Mouse (Mus musculus) adrenal gland, postnatal 25 days (tissue): ENCODE measurements around the gene Ebp. TPM values are rescaled to one million over a fixed set of nuclear protein-coding genes. Genes with fewer than 3 reads are reported as not detected.

Experiments used
- DNase-seq: peaks from one replicate; pipeline ENCODE4 v3.0.0; 2021; ENCODE audit warnings: mixed read lengths
- long read RNA-seq: library from polyadenylated mRNA; stranded (forward); transcript quantifications from one replicate; pipeline ENCODE4 v2.0.0, GENCODE M21; 2021
- total RNA-seq: library from RNA; stranded (reverse); gene quantifications from 2 replicates; pipeline ENCODE4 v1.2.3, GENCODE M21; 2021

Gene Ebp
- 98.4 and 113 TPM in 2 replicates for total RNA-seq
- long read RNA-seq, transcript Ebp-201 (5 exons, 1,743 nt): major isoform, 131 of 142 reads
- long read RNA-seq, partial matches to known transcripts: 9 of 142 reads
- long read RNA-seq, other reads (novel, unspliced or antisense): 1 of 142 reads

- no peak for DNase-seq
Measured at GRCm38 (mm10) chrX:8193419-8193723, at the start of gene Ebp. TSS of gene Ebp (minus strand) at chrX:8193512.

- no peak for DNase-seq
Measured at GRCm38 (mm10) chrX:8238804-8239395, 45.6 kb upstream of the Ebp start.

GRCm38 (mm10) chrX:8236704-8237103, 43.4 kb upstream of the Ebp start:
- DNase-seq: no peak

GRCm38 (mm10) chrX:8233602-8234001, 40.3 kb upstream of the Ebp start:
- DNase-seq: no peak

GRCm38 (mm10) chrX:8230272-8230671, 37.0 kb upstream of the Ebp start:
- no peak for DNase-seq

- DNase-seq: no peak
Measured at GRCm38 (mm10) chrX:8223473-8223872, 30.2 kb upstream of the Ebp start.

GRCm38 (mm10) chrX:8222678-8223421, 29.5 kb upstream of the Ebp start:
- DNase-seq: no peak

GRCm38 (mm10) chrX:8222296-8222677, 29.0 kb upstream of the Ebp start:
- DNase-seq: no peak

GRCm38 (mm10) chrX:8219651-8220050, 26.3 kb upstream of the Ebp start:
- no peak for DNase-seq

GRCm38 (mm10) chrX:8218114-8218513, 24.8 kb upstream of the Ebp start:
- no peak for DNase-seq

GRCm38 (mm10) chrX:8217383-8217782, 24.1 kb upstream of the Ebp start:
- DNase-seq: no peak

- DNase-seq: no peak
Measured at GRCm38 (mm10) chrX:8211490-8212207, 18.3 kb upstream of the Ebp start.

- no peak for DNase-seq
Measured at GRCm38 (mm10) chrX:8209720-8210119, 16.4 kb upstream of the Ebp start.

- DNase-seq: no peak
Measured at GRCm38 (mm10) chrX:8207224-8207623, 13.9 kb upstream of the Ebp start.

- no peak for DNase-seq
Measured at GRCm38 (mm10) chrX:8206694-8207197, 13.4 kb upstream of the Ebp start.

- peak; percentile 89 for DNase-seq
Measured at GRCm38 (mm10) chrX:8206015-8206693, 12.8 kb upstream of the Ebp start, which contains the start of gene Porcn. TSS of gene Porcn (minus strand) at chrX:8206525.

- DNase-seq: no peak
Measured at GRCm38 (mm10) chrX:8205551-8205950, 12.2 kb upstream of the Ebp start.

- DNase-seq: no peak
Measured at GRCm38 (mm10) chrX:8205088-8205487, 11.8 kb upstream of the Ebp start.

GRCm38 (mm10) chrX:8204076-8204475, 10.8 kb upstream of the Ebp start:
- DNase-seq: no peak

GRCm38 (mm10) chrX:8203105-8203504, 9.8 kb upstream of the Ebp start:
- DNase-seq: no peak

GRCm38 (mm10) chrX:8192640-8193418, 483 bp downstream of the Ebp start:
- peak; percentile 78 for DNase-seq
